Mouse (Mus musculus) erythroblast, embryonic 14.5 days (primary cell): ENCODE data around the gene Tecpr1.

Experiments used
- GATA1 ChIP-seq: IDR thresholded peaks from 2 replicates; pipeline ENCODE4 v1.6.1; 2012; ENCODE audit warnings: low read length, inconsistent platforms, mixed read lengths
- TAL1 ChIP-seq: IDR thresholded peaks from 3 replicates; pipeline ENCODE4 v1.6.1; 2012; ENCODE audit warnings: low read length, inconsistent platforms, mixed read lengths

DNA sequence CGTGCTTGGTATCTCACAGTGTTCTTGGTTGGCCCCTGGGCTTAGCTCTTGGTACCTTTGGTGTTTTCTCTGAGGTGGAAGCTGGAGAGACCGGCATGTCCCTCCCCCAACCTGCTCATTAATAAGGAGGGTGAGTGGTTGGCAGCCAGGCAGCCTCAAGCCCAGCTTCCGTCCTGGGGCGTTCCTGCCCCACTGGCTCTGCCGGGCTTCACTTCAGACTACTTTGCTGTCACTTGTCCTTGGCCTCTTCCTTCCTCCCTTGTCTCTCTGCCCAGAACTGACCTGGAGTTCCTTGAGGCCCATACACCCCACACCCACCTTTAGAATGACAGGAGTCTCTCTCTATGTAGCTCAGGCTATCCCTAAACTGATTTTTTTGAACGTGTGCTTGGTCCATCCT lies 30.7 kb downstream of the Tecpr1 start:
- TF ChIP-seq GATA1 = no peak
- no peak for TF ChIP-seq TAL1
